Mouse (Mus musculus) retina, postnatal 1 day (tissue): Measurements from ENCODE around the gene Mgl2.
"Not testable (repeated sequence)": the region's sequence is repeated elsewhere in the genome, so short reads cannot be mapped to it uniquely, and the experiment has no call there.

Source experiments
- DNase-seq: peaks from one replicate; pipeline ENCODE4 v3.0.0-alpha.2; 2012

Mgl2 gene

GRCm38 (mm10) chr11:70129926-70130379 lies at the start of gene Mgl2:
TSS of gene Mgl2 (plus strand) at chr11:70130329.
- DNase-seq, result no peak

GRCm38 (mm10) chr11:70080803-70081590 lies 49.1 kb upstream of the Mgl2 start:
- peak; percentile 71 for DNase-seq

DNA sequence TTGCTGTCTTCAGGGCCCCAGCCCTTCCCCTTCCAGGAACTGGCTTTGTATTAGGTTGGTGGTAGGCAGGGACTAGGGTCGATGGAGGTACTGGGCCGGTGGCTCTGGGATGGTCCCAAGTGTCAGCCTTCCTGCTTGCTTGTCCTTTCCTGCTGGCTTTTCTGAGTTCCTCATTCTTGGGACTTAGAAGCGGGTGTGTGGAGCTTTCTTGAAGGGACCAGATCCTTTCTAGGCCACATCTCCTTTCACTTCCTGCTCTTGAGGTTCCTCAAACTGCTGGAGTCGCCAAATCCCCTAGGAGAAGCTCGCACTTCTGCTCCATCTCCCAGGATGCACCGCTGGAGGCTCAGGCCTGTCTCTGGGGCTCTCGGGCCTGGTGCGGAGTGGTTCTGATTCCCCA lies 45.6 kb upstream of the Mgl2 start:
- no peak for DNase-seq

- no peak for DNase-seq
Measured at GRCm38 (mm10) chr11:70091986-70092783, 37.9 kb upstream of the Mgl2 start, which contains the start of gene Asgr2. TSS of gene Asgr2 (plus strand) at chr11:70092644.

DNA sequence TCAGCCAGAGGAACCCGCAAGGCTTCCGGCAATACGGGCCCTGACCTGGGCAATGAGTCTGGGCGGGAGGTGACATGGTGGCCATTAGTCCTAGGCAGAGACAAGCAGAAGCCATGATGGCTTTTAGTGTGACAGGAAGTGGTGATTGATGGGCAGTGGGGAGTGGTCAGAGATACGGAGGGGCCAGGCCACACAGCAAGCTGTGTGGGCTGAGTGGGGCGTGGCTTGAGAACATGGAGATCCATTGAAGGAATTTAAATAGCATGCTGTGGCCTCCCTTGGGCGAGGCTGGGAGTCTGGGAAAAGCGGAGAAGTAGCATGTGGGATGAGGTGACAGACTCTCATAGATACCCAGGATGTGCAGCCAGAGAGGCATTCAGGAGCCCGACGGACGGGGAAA lies 32.7 kb upstream of the Mgl2 start:
- no peak for DNase-seq

DNA sequence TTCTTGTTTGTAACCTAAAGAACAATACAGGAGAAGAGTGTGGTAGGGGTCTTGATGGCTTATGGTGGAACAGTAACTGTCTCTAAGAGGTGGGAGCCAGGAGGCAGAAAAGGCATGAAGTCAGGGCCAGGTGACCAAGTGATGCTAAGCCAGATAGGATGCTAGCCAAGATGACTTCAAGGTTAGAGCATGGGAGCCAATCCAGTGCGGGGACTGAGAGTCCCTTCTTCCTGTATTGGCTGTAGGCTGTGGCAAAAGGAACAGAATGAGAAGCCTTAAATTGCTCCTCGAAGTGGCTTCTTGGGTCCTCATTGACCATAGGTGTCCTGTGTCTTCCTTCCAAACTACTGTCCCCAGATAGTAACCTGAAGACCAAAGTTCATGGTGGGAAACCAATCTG lies 31.0 kb upstream of the Mgl2 start:
- no peak for DNase-seq

DNA sequence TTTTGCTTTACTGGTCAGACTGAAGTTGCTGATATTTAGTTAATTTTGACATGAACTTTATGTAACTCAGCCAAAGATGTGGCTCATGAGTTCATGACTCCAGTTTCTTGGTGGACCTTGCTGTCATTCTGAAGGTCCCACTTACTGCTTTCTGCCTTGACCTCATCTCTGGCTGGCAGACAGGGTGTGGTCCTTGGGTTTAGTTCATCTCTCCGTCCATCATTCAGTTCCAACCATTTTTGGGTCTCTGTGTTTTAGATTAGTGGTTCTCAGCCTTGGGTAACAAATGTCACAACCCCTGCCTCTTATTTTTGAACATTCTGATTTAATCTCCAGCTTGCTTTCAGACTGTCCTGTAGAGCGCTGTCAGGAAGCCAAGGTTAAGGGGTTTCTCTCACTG lies 30.3 kb upstream of the Mgl2 start:
- DNase-seq, result no peak

DNA sequence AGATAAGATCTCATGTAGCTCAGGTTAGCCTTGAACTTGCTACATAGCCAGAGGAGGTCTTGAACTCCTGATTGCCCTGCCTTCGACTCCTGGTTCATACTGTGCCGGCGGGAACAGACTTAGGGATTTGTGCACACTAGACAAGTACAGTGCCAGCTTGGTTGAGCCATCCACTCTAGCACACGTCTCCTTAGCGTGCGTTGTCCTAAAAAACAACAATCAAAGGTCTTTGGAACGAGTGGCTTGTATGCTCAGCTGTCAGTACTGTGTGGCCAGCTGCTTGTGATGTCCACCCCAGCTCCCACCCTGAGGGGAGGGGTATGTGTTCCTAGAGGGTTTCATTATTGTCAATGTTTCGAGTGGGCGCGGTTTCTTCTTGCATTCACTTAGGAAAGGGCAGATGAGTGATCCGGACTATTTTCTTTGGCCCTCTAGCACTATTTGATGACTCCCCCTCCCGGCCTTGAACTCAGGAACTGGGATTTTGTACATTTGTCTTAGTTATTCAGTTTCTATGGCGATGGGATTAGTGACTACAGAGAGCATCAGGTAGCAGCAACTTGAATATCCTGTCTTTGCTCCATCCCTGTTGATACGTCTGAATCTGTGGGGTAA lies 26.3 kb upstream of the Mgl2 start:
- DNase-seq, result no peak

DNA sequence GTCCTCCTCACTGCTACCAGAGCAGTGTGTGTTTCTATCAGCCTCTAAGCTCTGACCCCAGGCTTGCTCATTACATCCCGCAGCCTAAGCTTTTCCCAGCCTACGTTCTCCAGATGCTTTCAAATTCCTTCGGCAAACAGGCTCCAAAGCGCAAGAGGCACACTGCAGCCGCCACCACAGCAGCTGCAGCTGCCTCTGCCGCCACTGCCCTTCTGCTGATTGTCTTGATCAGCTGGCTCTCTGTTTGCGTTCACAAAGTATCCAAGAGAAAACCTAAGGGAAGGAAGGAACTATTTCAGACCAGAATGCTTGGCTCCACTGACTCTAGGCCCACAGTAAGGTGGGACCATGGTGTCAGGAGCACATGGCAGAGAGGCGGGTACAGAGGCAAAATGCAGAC lies 23.0 kb upstream of the Mgl2 start:
- no peak for DNase-seq

DNA sequence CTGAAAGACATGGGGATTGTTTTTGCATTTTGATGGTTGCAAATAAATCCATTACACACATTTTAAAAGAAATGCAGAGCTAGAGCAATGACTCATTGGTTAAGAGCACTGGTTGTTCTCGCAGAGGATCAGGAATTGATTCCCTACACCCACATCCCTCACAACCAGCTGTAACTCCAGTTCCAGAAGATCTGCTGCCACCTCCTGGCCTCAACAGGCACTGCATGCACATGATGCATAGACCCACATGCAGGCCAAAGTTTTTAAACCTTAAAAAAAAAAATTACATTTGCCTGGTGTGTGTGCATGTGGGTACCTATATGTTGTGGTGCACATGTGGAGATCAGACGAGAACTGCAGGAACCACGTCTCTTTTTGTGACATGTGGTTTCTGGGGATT lies 20.0 kb upstream of the Mgl2 start:
- peak; percentile 55 for DNase-seq

GRCm38 (mm10) chr11:70114562-70114961 lies 15.6 kb upstream of the Mgl2 start:
- DNase-seq, result no peak

DNA sequence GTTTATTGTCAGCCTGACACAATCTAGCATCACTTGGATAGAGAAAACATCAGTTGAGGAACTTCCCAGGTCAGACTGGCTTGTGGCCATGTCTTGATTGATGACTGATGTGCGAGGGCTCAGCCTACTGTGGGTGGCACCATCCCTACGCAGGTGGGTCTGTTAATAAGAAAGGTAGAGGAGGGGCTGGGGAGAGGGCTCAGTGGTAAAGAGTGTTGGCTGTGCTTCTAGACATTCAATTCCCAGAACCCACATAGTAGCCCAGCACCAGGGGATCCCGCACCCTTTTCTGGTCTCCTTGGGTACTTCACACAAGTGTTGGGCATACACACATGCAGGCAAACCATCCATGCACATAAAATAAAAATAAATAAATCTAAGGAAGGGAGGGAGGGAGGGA lies 14.2 kb upstream of the Mgl2 start:
- no peak for DNase-seq

- not testable (repeated sequence) for DNase-seq
Measured at GRCm38 (mm10) chr11:70135001-70135400, 4.9 kb downstream of the Mgl2 start.

GRCm38 (mm10) chr11:70135925-70136324 lies 5.8 kb downstream of the Mgl2 start:
- DNase-seq, result not testable (repeated sequence)

- DNase-seq, result no peak
Measured at GRCm38 (mm10) chr11:70139171-70139570, 9.0 kb downstream of the Mgl2 start.

- DNase-seq, result peak; percentile 33
Measured at GRCm38 (mm10) chr11:70151072-70151471, 20.9 kb downstream of the Mgl2 start.

- not testable (repeated sequence) for DNase-seq
Measured at GRCm38 (mm10) chr11:70155897-70156296, 25.8 kb downstream of the Mgl2 start, which contains the start of gene Clec10a. TSS of gene Clec10a (plus strand) at chr11:70156197.

DNA sequence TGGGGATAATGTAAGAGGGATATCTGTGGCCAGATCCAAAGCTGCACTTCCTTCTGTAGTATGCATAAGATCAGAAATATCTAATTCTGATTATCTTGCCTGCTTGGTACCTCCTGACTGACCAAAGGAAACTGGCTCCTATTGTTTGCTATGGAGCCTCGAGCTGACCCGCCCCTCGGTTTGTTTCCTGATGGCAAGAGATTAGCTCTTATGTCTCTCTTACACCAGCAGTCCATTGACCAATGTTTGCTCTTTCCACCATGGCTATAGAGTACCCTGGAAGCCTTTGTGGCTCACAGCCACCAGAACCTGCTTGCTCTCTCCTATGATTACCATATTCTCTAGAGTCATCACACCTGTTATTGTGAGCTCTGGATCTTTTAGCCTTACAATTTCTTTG lies 32.2 kb downstream of the Mgl2 start:
- no peak for DNase-seq

DNA sequence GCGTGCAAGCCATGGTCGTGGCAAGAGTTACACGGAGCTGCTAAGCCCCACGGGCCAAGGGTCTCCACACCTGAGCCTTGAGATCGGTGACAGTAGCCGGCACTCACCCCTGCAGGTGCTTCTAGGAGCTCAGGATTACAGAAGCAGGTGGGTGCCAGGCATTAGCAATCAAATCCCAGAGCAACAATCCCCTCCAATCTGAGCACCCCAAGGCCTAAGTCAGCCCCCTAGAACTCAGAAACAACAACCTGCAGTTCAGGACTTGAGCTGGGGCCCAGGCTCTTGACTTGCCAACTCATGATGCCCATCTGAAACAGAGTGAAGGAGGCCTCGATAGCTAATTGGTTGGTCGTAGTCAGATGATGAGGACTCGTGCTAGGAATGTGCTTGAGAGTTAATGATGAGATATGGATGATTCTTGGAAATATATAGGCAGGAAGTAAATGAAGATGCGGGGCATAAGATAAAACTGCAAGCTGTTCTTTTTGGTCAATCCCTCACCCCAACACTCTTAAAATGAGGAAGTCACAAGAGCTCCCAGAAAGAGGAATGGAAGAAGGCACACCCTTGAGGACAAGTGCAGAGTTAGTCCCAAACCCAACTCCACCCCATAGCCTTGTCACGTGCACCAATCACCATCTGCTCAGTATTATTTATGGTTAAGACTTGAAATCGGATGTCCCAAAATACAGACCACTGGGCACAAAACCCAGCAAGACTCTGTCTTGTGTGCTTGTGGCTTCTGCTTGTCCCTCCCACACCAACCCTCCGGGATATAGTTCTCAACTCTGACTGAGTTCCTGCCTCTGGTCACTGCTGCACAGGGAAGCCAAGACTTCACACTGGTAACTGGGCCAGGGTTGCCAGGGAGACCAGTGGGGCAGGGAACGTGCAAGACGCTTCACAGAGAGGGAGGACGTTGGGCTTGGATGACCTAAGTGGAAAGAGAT lies 36.1 kb downstream of the Mgl2 start:
- DNase-seq, result peak; percentile 64

DNA sequence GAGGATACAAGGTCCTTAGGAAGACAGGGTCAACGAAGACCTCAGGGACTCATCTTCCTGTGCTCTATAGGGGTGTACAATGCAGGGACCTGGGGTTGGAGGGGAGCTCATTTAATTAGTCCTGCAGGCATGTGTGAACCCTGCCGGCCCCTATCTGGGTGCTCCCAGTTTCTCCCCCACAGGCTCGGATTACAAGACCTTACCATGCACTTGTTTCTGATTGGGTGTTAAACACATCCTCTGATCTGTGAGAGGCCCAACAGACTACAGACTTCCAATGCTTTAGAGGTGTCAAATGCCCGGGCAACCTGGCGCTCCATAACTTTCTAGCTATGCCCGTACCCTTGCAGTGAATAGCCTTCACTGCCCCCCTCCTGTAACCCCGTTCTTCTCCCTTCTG lies 38.0 kb downstream of the Mgl2 start:
- DNase-seq, result no peak

- peak; percentile 7 for DNase-seq
Measured at GRCm38 (mm10) chr11:70169471-70169870, 39.3 kb downstream of the Mgl2 start.

DNA sequence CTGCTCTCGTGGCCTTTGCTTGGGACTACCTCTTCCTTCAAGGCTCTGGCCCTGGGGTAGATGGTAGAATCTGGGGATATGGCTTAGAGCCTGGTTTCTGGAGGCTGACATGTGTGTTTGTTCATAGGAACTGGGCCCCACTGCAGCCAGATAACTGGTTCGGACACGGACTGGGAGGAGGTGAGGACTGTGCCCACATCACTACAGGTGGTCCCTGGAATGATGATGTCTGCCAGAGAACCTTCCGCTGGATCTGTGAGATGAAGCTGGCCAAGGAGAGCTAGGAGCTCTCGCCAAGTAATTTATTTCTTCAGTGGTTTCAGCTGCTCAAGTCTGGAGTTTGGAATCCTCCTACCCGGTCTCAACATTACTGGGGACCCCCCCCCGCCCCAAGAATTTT lies 40.2 kb downstream of the Mgl2 start:
- no peak for DNase-seq
